Mouse (Mus musculus) spleen, adult 2 months (tissue): ENCODE measurements at regions not wholly inside any gene's neighbourhood (a gene's known extent, or its start where the extent isn't known, plus 50 kb on each side); places are given as distances from the start of the nearest gene placed in this dataset.

Source experiments
- CTCF ChIP-seq: fragments of 200-500 bp; IDR thresholded peaks from 2 replicates; pipeline ENCODE4 v1.5.1; 2011; ENCODE audit warnings: mild to moderate bottlenecking, inconsistent platforms; ENCODE audit not compliant: insufficient read depth, insufficient read length, insufficient replicate concordance; ENCODE audit errors: extremely low read depth
- POLR2A ChIP-seq: fragments of 200-500 bp; IDR thresholded peaks from 2 replicates; pipeline ENCODE4 v1.6.1; 2011; ENCODE audit warnings: low read depth, low read length, inconsistent platforms

GRCm38 (mm10) chr3:130803591-130804326, 73.6 kb upstream of the Rpl34 start:
- TF ChIP-seq POLR2A (no peak), CTCF (no peak)
